Mouse (Mus musculus): Measurements from ENCODE around the gene Alg9. TPM values are rescaled to one million over a fixed set of nuclear protein-coding genes. Genes with fewer than 3 reads are reported as not detected.

Gene Alg9
- polyA plus RNA-seq, 1 experiment from 2014 or later, result 49.2 TPM

- H3K9ac ChIP-seq, result no peak overlapping the region
Measured at GRCm38 (mm10) chr9:50803055-50803671, 28.3 kb downstream of the Alg9 start.

DNA sequence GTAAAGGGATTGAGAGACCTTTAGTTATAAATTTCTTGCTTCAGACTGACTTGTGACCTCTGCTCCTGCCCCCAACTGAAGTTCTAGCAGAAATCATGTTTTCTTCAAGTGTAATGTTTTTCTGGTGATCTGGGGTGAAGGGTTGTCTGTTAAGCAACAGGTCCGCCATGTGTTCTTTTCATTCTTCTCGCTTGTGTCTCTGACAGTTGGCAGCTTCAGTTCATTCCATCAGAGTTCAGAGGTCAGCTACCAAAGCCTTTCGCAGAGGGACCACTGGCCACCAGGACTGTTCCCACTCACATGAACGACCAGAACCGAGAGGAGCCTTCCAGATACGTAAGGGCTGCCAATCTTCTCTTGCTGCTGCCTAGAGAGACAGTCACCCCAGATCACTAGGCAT lies 33.7 kb downstream of the Alg9 start:
- Histone ChIP-seq H3K27ac (replicated peaks) (no peak overlapping the region), H3K4me2 (no peak overlapping the region), H3K9ac (no peak overlapping the region), H3K4me1 (replicated peaks) (no peaks in the 10 kb centered on the region), H3K36me3 (peaks cover 92% of the 10 kb centered on the region), H3K9me3 (no peaks in the 10 kb centered on the region), H3K27me3 (no peaks in the 10 kb centered on the region), H3K4me3 (no peak overlapping the region)
- 89% methylated on average over 6 of the region's 6 CpGs for WGBS
- ATAC-seq (ENCODE audit: low read depth), result no peak

More at GRCm38 (mm10) chr9:50803055-50803671, 28.3 kb downstream of the Alg9 start:
- Histone ChIP-seq H3K9me3 (no peaks in the 10 kb centered on the region), H3K4me1 (replicated peaks) (no peaks in the 10 kb centered on the region), H3K27me3 (no peaks in the 10 kb centered on the region), H3K4me2 (no peak overlapping the region), H3K27ac (replicated peaks) (no peak overlapping the region), H3K36me3 (peaks cover 82% of the 10 kb centered on the region), H3K4me3 (no peak overlapping the region)
- ATAC-seq (ENCODE audit: low read depth), result no peak
- WGBS, result 89% methylated on average over 7 of the region's 7 CpGs

DNA sequence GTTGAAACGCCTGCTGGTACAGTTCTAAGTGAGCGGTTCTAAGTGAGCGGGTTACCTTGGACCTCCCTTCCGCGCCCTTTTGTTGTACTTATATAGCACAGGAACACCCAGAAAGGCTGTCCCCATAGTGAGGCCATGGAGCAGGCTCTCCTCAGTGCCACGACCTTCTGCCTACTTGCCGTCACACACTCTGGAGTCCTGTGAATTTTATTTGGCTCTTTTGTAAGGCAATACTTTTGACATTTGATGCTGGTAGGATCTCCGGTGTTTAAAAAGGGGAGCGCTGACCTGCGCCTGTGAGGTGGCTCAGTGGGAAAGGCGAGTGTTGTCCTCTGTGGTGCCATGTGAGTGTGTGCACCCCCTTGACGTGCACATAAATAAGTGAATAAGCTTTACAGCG lies 34.3 kb downstream of the Alg9 start:
- Histone ChIP-seq H3K27me3 (no peaks in the 10 kb centered on the region), H3K36me3 (peaks cover 92% of the 10 kb centered on the region), H3K9me3 (no peaks in the 10 kb centered on the region), H3K4me3 (no peak overlapping the region), H3K4me1 (replicated peaks) (no peaks in the 10 kb centered on the region), H3K27ac (replicated peaks) (no peak overlapping the region), H3K4me2 (no peak overlapping the region), H3K9ac (no peak overlapping the region)
- no peak for ATAC-seq (ENCODE audit: low read depth)
- 95% methylated on average over 13 of the region's 13 CpGs for WGBS

GRCm38 (mm10) chr9:50811187-50811586 lies 36.4 kb downstream of the Alg9 start:
- Histone ChIP-seq H3K4me3 (no peak overlapping the region), H3K9ac (no peak overlapping the region), H3K36me3 (peaks cover 79% of the 10 kb centered on the region), H3K4me1 (replicated peaks) (no peaks in the 10 kb centered on the region), H3K9me3 (no peaks in the 10 kb centered on the region), H3K4me2 (no peak overlapping the region), H3K27ac (replicated peaks) (no peak overlapping the region), H3K27me3 (no peaks in the 10 kb centered on the region)
- WGBS, result 96% methylated on average over 7 of the region's 7 CpGs
- no peak for ATAC-seq (ENCODE audit: low read depth)

GRCm38 (mm10) chr9:50811746-50812145 lies 36.9 kb downstream of the Alg9 start:
- Histone ChIP-seq H3K9me3 (no peaks in the 10 kb centered on the region), H3K36me3 (peaks cover 78% of the 10 kb centered on the region), H3K4me2 (no peak overlapping the region), H3K4me3 (no peak overlapping the region), H3K9ac (no peak overlapping the region), H3K27me3 (no peaks in the 10 kb centered on the region), H3K27ac (replicated peaks) (no peak overlapping the region), H3K4me1 (replicated peaks) (no peaks in the 10 kb centered on the region)
- no peak for ATAC-seq (ENCODE audit: low read depth)
- 88% methylated on average over 2 of the region's 2 CpGs for WGBS

DNA sequence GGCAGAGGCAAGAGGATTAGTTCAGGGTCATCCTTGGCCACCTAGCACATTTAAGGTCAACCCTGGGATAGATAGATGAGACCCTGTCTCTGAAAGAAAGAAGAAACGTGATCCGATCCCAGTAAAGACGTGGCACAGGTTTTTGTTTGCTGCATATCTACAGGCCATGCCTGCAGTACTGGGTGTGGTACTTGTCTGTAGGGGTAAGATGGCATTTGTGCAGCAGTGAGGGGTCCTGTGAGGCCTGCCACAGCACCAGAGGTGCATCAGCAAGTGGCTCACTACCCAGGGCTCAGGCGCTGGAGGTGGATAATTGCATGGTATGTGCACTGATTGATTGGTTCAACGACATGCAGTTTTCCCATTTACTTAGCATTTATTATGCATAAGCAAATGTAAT lies 39.0 kb downstream of the Alg9 start:
- peaks cover 75% of the 10 kb centered on the region for H3K36me3 ChIP-seq
- 97% methylated on average over 5 of the region's 5 CpGs for WGBS
- H3K27me3 ChIP-seq, result no peaks in the 10 kb centered on the region
- H3K4me2 ChIP-seq, result no peak overlapping the region
- no peak overlapping the region for H3K4me3 ChIP-seq
- no peaks in the 10 kb centered on the region for H3K9me3 ChIP-seq
- ATAC-seq (ENCODE audit: low read depth), result no peak
- H3K4me1 ChIP-seq (replicated peaks), result no peaks in the 10 kb centered on the region
- no peak overlapping the region for H3K27ac ChIP-seq (replicated peaks)
- H3K9ac ChIP-seq, result no peak overlapping the region

DNA sequence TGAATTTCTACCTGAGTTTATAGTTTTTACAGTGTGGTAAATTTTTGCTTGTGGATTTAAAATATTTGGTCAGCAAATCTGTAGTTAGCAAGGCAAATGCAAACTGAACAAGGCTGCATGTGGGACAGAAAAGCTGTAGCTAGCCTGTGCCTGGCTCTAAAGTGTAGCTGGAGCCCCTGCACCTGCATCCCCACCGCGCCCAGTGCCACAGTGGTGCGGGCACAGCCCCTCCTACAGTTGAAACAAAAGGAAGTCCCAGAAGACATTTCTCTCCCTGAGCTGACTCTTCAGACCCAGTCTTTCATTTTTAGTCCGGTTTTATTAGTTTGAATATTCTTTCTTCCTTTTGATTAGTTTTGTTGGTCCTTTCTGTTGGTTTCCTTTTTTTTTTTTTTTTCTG lies 40.8 kb downstream of the Alg9 start:
- ATAC-seq (ENCODE audit: low read depth), result no peak
- Histone ChIP-seq H3K27ac (replicated peaks) (no peak overlapping the region), H3K36me3 (peaks cover 71% of the 10 kb centered on the region), H3K4me3 (no peak overlapping the region), H3K4me2 (no peak overlapping the region), H3K9ac (no peak overlapping the region), H3K4me1 (replicated peaks) (no peaks in the 10 kb centered on the region), H3K27me3 (no peaks in the 10 kb centered on the region), H3K9me3 (no peaks in the 10 kb centered on the region)
- 96% methylated on average over 4 of the region's 4 CpGs for WGBS

- Histone ChIP-seq H3K4me2 (no peak overlapping the region), H3K9ac (no peak overlapping the region), H3K9me3 (no peaks in the 10 kb centered on the region), H3K4me3 (no peak overlapping the region), H3K4me1 (replicated peaks) (no peaks in the 10 kb centered on the region), H3K27ac (replicated peaks) (no peak overlapping the region), H3K27me3 (no peaks in the 10 kb centered on the region), H3K36me3 (peaks cover 71% of the 10 kb centered on the region)
- no peak for ATAC-seq (ENCODE audit: low read depth)
- WGBS, result 95% methylated on average over 1 of the region's 1 CpGs
Measured at GRCm38 (mm10) chr9:50816512-50816911, 41.7 kb downstream of the Alg9 start.

GRCm38 (mm10) chr9:50818050-50818449 lies 43.2 kb downstream of the Alg9 start:
- Histone ChIP-seq H3K36me3 (peaks cover 73% of the 10 kb centered on the region), H3K27ac (replicated peaks) (no peak overlapping the region), H3K4me2 (no peak overlapping the region), H3K9me3 (no peaks in the 10 kb centered on the region), H3K9ac (no peak overlapping the region), H3K27me3 (no peaks in the 10 kb centered on the region), H3K4me1 (replicated peaks) (no peaks in the 10 kb centered on the region), H3K4me3 (no peak overlapping the region)
- WGBS, result 92% methylated on average over 6 of the region's 6 CpGs
- no peak for ATAC-seq (ENCODE audit: low read depth)

- Histone ChIP-seq H3K4me3 (no peak overlapping the region), H3K27me3 (no peaks in the 10 kb centered on the region), H3K36me3 (peaks cover 67% of the 10 kb centered on the region), H3K4me2 (no peak overlapping the region), H3K4me1 (replicated peaks) (no peaks in the 10 kb centered on the region), H3K9ac (no peak overlapping the region), H3K27ac (replicated peaks) (no peak overlapping the region), H3K9me3 (no peaks in the 10 kb centered on the region)
- no peak for ATAC-seq (ENCODE audit: low read depth)
- 93% methylated on average over 6 of the region's 6 CpGs for WGBS
Measured at GRCm38 (mm10) chr9:50819716-50820115, 44.9 kb downstream of the Alg9 start.

GRCm38 (mm10) chr9:50821651-50822050 lies 46.8 kb downstream of the Alg9 start:
- Histone ChIP-seq H3K9ac (no peak overlapping the region), H3K4me1 (replicated peaks) (no peaks in the 10 kb centered on the region), H3K4me2 (no peak overlapping the region), H3K9me3 (no peaks in the 10 kb centered on the region), H3K36me3 (peaks cover 67% of the 10 kb centered on the region), H3K4me3 (no peak overlapping the region), H3K27me3 (no peaks in the 10 kb centered on the region), H3K27ac (replicated peaks) (no peak overlapping the region)
- 91% methylated on average over 6 of the region's 6 CpGs for WGBS
- no peak for ATAC-seq (ENCODE audit: low read depth)

DNA sequence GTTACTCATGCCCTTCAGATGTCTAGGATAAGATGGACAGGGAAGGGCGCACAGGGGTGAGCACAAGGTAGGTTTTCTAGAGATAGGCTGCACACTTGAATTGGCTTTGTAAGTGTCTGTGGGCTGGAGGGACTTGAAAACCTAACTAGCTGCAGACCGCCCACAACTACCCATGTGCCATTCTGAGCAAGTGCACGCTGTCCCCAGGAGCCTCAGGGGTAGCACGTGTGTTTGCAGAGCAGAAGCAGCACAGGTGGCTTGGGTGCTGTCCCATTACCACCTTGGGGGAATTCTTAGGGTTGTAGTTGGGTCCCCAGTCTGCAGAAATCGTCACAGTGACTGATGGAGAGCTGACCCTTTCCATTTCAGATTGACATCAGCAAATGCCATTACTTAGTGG lies 47.4 kb downstream of the Alg9 start:
- Histone ChIP-seq H3K27me3 (no peaks in the 10 kb centered on the region), H3K36me3 (peaks cover 61% of the 10 kb centered on the region), H3K4me2 (no peak overlapping the region), H3K4me1 (replicated peaks) (no peaks in the 10 kb centered on the region), H3K9me3 (no peaks in the 10 kb centered on the region), H3K27ac (replicated peaks) (no peak overlapping the region), H3K4me3 (no peak overlapping the region), H3K9ac (no peak overlapping the region)
- ATAC-seq (ENCODE audit: low read depth), result no peak
- whole genome bisulfite sequencing, result 97% methylated on average over 5 of the region's 5 CpGs

GRCm38 (mm10) chr9:50823779-50824453 lies 49.1 kb downstream of the Alg9 start:
- peaks cover 61% of the 10 kb centered on the region for H3K36me3 ChIP-seq
- no peak for ATAC-seq (ENCODE audit: low read depth)
- no peaks in the 10 kb centered on the region for H3K4me1 ChIP-seq (replicated peaks)
- H3K9me3 ChIP-seq, result no peaks in the 10 kb centered on the region
- H3K9ac ChIP-seq, result no peak overlapping the region
- H3K4me2 ChIP-seq, result no peak overlapping the region
- H3K4me3 ChIP-seq, result no peak overlapping the region
- no peaks in the 10 kb centered on the region for H3K27me3 ChIP-seq
- no peak overlapping the region for H3K27ac ChIP-seq (replicated peaks)
- 91% methylated on average over 11 of the region's 11 CpGs for WGBS

Data from neural tube, embryonic 13.5 days (tissue).